Mouse (Mus musculus) stomach, embryonic 15.5 days (tissue): ENCODE measurements around the gene Celf2. TPM values are rescaled to one million over a fixed set of nuclear protein-coding genes. Genes with fewer than 3 reads are reported as not detected.

Experiments used
- ATAC-seq: fragments of 200-750 bp; cut with Nextera tagmentation; 2 replicates; pipeline ENCODE4 v1.8.0; 2017; ENCODE audit warnings: low read depth, moderate number of reproducible peaks, moderate TSS enrichment; ENCODE audit not compliant: insufficient read depth, low FRiP score
- H3K27ac ChIP-seq: fragments of 300-500 bp; sonication (generic); 2 replicates; pipeline ENCODE4 v1.5.1; 2015; ENCODE audit warnings: mild to moderate bottlenecking, inconsistent platforms
- H3K27me3 ChIP-seq: fragments of 300-500 bp; sonication (generic); replicated peaks from 2 replicates; pipeline ENCODE4 v1.6.1; 2015; ENCODE audit warnings: inconsistent platforms
- H3K36me3 ChIP-seq: fragments of 300-500 bp; sonication (generic); 2 replicates; pipeline ENCODE4 v1.6.1; 2015; ENCODE audit warnings: inconsistent platforms
- H3K4me1 ChIP-seq: fragments of 300-500 bp; sonication (generic); 2 replicates; pipeline ENCODE4 v1.6.1; 2015; ENCODE audit warnings: inconsistent platforms
- H3K4me2 ChIP-seq: fragments of 300-500 bp; sonication (generic); 2 replicates; pipeline ENCODE4 v1.6.1; 2015; ENCODE audit warnings: mild to moderate bottlenecking, inconsistent platforms
- H3K4me3 ChIP-seq: fragments of 300-500 bp; sonication (generic); replicated peaks from 2 replicates; pipeline ENCODE4 v1.5.1; 2015; ENCODE audit warnings: inconsistent platforms
- H3K9ac ChIP-seq: fragments of 300-500 bp; sonication (generic); 2 replicates; pipeline ENCODE4 v1.6.1; 2015; ENCODE audit warnings: inconsistent platforms
- H3K9me3 ChIP-seq: fragments of 300-500 bp; sonication (generic); 2 replicates; pipeline ENCODE4 v1.6.1; 2016; ENCODE audit warnings: inconsistent platforms
- WGBS: fragments of 180-500 bp; shearing (Covaris S2); methylation state at CpG from one replicate; pipeline ENCODE4 v1.1.7; 2015; 5-methylcytosine and 5-hydroxymethylcytosine counted together
- polyA plus RNA-seq: library from polyadenylated mRNA; unstranded; fragments of >200 nt; fragmentation: Nextera tagmentation; extraction: Ambion mirVana; gene quantifications from 2 replicates; pipeline ENCODE4 v1.2.1, GENCODE M21; 2015

Celf2 gene
- polyA plus RNA-seq, 1 experiment from 2014 or later: 55.9 TPM

- WGBS: 71% methylated on average over 4 of the region's 4 CpGs
- Histone ChIP-seq H3K36me3 (no peaks in the 10 kb centered on the region), H3K4me3 (no peak overlapping the region), H3K27me3 (no peaks in the 10 kb centered on the region), H3K4me2 (no peak overlapping the region), H3K9me3 (no peaks in the 10 kb centered on the region), H3K27ac (no peak overlapping the region), H3K4me1 (no peaks in the 10 kb centered on the region), H3K9ac (no peak overlapping the region)
- ATAC-seq: no peak
Observed at GRCm38 (mm10) chr2:6490870-6491269, 1018.5 kb downstream of the Celf2 start.

GRCm38 (mm10) chr2:6490076-6490475 lies 1019.3 kb downstream of the Celf2 start:
- H3K4me2 ChIP-seq: no peak overlapping the region
- H3K9ac ChIP-seq: no peak overlapping the region
- 87% methylated on average over 6 of the region's 6 CpGs for WGBS
- H3K4me1 ChIP-seq: no peaks in the 10 kb centered on the region
- H3K9me3 ChIP-seq: no peaks in the 10 kb centered on the region
- H3K27me3 ChIP-seq: no peaks in the 10 kb centered on the region
- ATAC-seq: no peak
- H3K27ac ChIP-seq: no peak overlapping the region
- H3K36me3 ChIP-seq: no peaks in the 10 kb centered on the region
- H3K4me3 ChIP-seq: no peak overlapping the region
